Mouse (Mus musculus) embryonic fibroblast, embryonic 13.5 days (primary cell): ENCODE results near the gene Sirt7. TPM values are rescaled to one million over a fixed set of nuclear protein-coding genes. Genes with fewer than 3 reads are reported as not detected.
A peak's percentile ranks its signal among the peaks of the same experiment; 100 is the strongest.

Experiments used
- H3K27ac ChIP-seq: 2 replicates; pipeline ENCODE4 v1.5.1; 2012; ENCODE audit warnings: low read length, control low read depth, inconsistent platforms; ENCODE audit not compliant: insufficient read depth
- H3K4me1 ChIP-seq: 2 replicates; pipeline ENCODE4 v1.6.1; 2011; ENCODE audit warnings: low read length; ENCODE audit not compliant: control insufficient read depth, insufficient read depth
- H3K4me3 ChIP-seq: 2 replicates; pipeline ENCODE4 v1.5.1; 2011; ENCODE audit warnings: mild to moderate bottlenecking, control low read depth, low read length; ENCODE audit not compliant: insufficient read depth
- CTCF ChIP-seq: IDR thresholded peaks from 2 replicates; pipeline ENCODE4 v1.5.1; 2011; ENCODE audit warnings: mild to moderate bottlenecking, control low read depth, low read length, moderate library complexity, borderline replicate concordance; ENCODE audit not compliant: insufficient read depth
- POLR2A ChIP-seq: IDR thresholded peaks from 2 replicates; pipeline ENCODE4 v1.6.1; 2011; ENCODE audit warnings: low read depth, mild to moderate bottlenecking, control low read depth, low read length, moderate library complexity
- polyA plus RNA-seq: library from polyadenylated mRNA; stranded (reverse); fragments of >200 nt; gene quantifications from 2 replicates; pipeline ENCODE4 v1.2.4, GENCODE M21; 2011; ENCODE audit warnings: low read depth; ENCODE audit not compliant: missing spikeins, insufficient read length

The Sirt7 gene
- polyA plus RNA-seq, 1 experiment = 15.9 TPM

- Histone ChIP-seq H3K27ac (no peak overlapping the region), H3K4me3 (no peak overlapping the region), H3K4me1 (peaks cover 3% of the 10 kb centered on the region)
- TF ChIP-seq CTCF (no peak), POLR2A (no peak)
These were observed 16.8 kb upstream of the Sirt7 start for GRCm38 (mm10) chr11:120641869-120642268.

DNA sequence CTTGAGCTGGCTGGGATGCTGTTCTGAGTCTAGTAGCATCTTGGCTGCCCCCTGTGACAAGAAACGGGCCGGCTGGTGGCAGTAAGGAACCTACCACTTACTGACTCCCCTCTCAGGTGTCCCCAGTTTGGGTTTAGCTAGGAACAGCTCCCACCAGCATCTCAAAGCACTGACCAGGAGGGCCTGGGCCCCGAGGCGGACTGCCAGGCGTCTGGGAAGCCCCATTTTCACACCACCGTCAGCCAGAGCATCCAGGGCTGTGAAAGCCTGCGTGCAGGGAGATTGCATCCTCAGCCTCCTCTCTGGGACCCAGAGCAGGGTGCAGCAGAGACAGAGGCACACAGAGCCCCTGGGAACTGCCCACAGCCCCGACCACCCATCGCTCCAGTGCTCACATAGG, 16.2 kb upstream of the Sirt7 start:
- Histone ChIP-seq H3K27ac (no peak overlapping the region), H3K4me3 (no peak overlapping the region), H3K4me1 (peaks cover 3% of the 10 kb centered on the region)
- TF ChIP-seq POLR2A = no peak
- no peak for TF ChIP-seq CTCF

DNA sequence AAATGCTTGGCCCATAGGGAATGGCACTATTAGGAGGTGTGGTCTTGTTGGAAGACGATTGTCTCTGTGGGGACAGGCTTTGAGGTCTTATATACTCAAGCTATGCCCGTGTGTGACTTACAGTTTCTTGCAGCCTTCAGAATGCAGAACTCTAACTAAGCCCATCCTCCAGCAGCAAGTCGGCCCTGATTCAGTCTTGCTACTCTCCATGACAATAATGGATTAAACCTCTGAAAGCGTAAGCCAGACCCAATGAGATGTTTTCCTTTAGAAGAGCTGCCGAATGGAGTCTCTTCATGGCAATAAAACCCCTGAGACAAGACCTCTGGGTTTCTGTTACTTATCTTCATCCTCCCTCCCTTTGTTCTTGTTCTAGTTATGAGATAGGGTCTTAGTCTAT, 9.8 kb upstream of the Sirt7 start:
- Histone ChIP-seq H3K27ac (no peak overlapping the region), H3K4me3 (no peak overlapping the region)
- TF ChIP-seq CTCF = no peak
- no peak for TF ChIP-seq POLR2A

GRCm38 (mm10) chr11:120633520-120634343, 8.7 kb upstream of the Sirt7 start, which contains the start of gene Mafg:
TSS of gene Mafg (minus strand) at chr11:120633600.
- H3K27ac ChIP-seq = peak within 1 kb of the TSS; percentile 90
- peaks cover 8% of the 10 kb centered on the region; the same call in 1 of the 2 replicates for H3K4me1 ChIP-seq
- peak within 1 kb of the TSS; percentile 75 for H3K4me3 ChIP-seq
- TF ChIP-seq CTCF = no peak
- peak; percentile 74 for TF ChIP-seq POLR2A

More for the DNA sequence above, 9.8 kb upstream of the Sirt7 start:
- peaks cover 3% of the 10 kb centered on the region; the same call in 1 of the 2 replicates for H3K4me1 ChIP-seq

DNA sequence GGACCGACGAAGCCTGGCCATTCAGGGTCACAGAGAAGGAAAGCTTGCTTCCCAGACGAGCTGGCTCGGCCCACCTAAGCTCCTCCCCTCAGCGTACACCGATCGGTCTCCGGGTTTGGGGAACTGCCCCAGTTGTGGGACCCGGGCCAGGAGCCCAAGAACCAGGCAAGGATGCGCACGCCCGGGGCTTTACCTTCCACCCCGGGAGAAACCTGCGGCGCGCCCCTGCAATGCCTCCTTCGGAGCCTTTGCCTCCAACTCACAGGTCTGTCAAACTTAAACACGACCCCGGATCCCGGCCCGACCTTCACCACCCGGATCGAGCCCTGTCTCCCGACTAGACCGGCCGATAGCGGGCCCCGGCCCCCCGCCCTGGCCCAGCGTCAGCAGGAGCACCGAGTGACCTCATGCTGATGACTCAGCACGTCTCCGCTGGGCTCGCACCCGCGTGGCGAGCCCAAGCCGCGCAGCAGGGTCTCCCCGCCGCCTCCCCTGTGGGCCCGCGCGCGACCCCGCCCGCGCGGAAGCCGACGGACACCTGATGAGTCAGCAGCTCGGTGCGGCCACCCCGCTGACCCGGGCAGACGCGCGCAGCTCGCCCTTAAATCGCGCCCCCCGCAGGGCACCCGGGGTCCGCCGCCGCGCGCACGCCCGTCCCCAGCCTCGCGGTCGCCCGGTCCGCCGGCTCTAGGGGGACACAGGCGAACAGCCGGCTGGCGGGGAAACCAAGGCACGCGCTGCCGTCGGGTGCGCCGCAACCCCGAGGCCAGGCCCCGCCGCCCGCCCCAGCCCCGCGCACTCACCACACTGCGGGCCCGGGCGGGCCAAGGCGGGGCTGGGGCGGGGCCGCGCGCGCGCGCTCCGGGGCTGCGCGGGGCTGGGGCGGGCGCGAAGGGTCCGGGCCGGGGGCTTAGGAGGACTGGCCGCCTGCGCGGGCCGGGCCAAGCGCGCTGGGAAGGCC, 7.8 kb upstream of the Sirt7 start:
- peaks cover 8% of the 10 kb centered on the region; the same call in 1 of the 2 replicates for H3K4me1 ChIP-seq
- H3K27ac ChIP-seq = peak overlapping the region; percentile 90
- TF ChIP-seq POLR2A (peak; percentile 58; the same call in 1 of the 2 replicates), CTCF (no peak)
- peak overlapping the region; percentile 75 for H3K4me3 ChIP-seq

DNA sequence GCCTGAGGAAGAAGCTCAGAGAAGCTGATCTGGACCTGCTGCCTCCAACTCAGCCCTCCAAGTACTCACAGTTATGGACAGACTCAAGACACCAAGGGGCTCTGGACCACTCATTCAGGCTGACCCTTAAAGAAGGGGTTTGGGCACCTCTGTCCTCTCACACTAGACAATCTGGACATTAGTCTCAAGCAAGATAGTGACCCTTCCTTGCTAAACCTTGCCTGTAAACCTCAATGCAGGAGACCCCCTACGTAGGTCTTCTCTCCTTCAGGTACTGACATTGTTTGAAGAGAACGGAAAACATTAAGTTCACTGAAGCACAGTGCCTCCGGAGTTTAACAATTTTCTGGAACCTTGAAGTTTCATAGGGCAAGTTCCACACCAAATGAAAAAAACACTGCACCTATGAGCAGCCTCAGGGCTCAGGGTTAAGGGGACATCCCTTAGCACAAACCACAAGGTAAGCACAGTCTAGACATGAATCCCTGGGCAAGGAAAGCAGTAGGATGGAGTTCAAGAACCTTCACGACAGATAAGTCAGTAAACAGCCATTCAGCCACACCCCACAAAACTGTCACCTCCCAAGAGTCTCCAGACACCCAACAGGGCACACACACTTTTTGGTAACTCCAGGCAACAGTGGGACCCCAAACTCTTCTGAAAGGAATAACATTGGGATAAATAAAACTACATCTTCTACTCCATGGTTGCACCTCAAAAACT, 6.8 kb upstream of the Sirt7 start:
- H3K4me3 ChIP-seq = peak overlapping the region; percentile 75
- peak overlapping the region; percentile 90 for H3K27ac ChIP-seq
- no peak; the same call in 1 of the 2 replicates for TF ChIP-seq POLR2A
- no peak for TF ChIP-seq CTCF
- H3K4me1 ChIP-seq = peaks cover 8% of the 10 kb centered on the region; the same call in 1 of the 2 replicates

- no peak for TF ChIP-seq POLR2A
- no peak for TF ChIP-seq CTCF
- H3K4me3 ChIP-seq = peak overlapping the region; percentile 75
- peak overlapping the region; percentile 90 for H3K27ac ChIP-seq
- H3K4me1 ChIP-seq = peaks cover 8% of the 10 kb centered on the region; the same call in 1 of the 2 replicates
These were observed 6.1 kb upstream of the Sirt7 start for GRCm38 (mm10) chr11:120630881-120631725.

DNA sequence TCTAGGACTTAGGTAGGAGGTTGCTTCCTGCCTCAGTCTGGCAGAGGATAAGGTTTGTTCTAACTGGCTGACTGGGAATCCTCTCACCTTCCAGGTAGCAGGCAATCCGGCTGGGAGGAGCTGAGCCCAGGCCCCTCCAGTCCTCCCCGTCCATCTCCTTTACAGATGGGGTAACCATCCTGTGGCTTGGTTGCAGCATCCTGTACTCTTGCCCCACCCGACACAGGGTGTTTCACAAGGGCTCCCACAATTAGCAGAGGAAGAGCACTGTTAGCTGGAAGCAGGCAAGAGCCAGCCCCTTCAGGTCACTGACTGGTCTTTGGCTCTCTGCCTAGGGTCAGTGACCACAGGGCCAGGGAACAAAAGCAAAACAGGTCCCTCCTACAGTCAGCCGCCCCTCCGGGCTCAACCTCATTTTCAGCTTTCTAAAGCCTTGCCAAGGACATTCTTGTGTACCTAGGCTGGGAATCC, 5.4 kb upstream of the Sirt7 start:
- Histone ChIP-seq H3K4me3 (no peak overlapping the region; the same call in 1 of the 2 replicates), H3K27ac (peak overlapping the region; percentile 90), H3K4me1 (peaks cover 8% of the 10 kb centered on the region; the same call in 1 of the 2 replicates)
- TF ChIP-seq POLR2A = no peak
- TF ChIP-seq CTCF = no peak
